Mouse (Mus musculus) CH12.LX (cell line): ENCODE data around the gene Prdx3.

Experiments used
- CHD1 ChIP-seq: IDR thresholded peaks from 2 replicates; pipeline ENCODE4 v1.6.1; 2012; ENCODE audit warnings: low read depth, low read length, improper control_type of control experiment, inconsistent platforms
- CTCF ChIP-seq, 2 experiments: IDR thresholded peaks in 1 of 2; conservative IDR thresholded peaks in 1 of 2; 2 replicates each; pipeline ENCODE4 v1.5.1; 2011 to 2012; ENCODE audit warnings: low read depth in 2 of 2, low read length in 2 of 2, improper control_type of control experiment in 1 of 2, inconsistent platforms in 1 of 2, mild to moderate bottlenecking in 1 of 2, moderate library complexity in 1 of 2
- HCFC1 ChIP-seq: IDR thresholded peaks from 2 replicates; pipeline ENCODE4 v1.6.1; 2012; ENCODE audit warnings: low read depth, mild to moderate bottlenecking, inconsistent platforms, low read length, improper control_type of control experiment
- MAX ChIP-seq: IDR thresholded peaks from 2 replicates; pipeline ENCODE4 v1.6.1; 2011; ENCODE audit warnings: low read length, improper control_type of control experiment
- POLR2A ChIP-seq: IDR thresholded peaks from 2 replicates; pipeline ENCODE4 v1.6.1; 2011; ENCODE audit warnings: low read depth, mild to moderate bottlenecking, improper control_type of control experiment, low read length
- SMC3 ChIP-seq: IDR thresholded peaks from 2 replicates; pipeline ENCODE4 v1.6.1; 2011; ENCODE audit warnings: low read depth, low read length, improper control_type of control experiment
- USF1 ChIP-seq: IDR thresholded peaks from 2 replicates; pipeline ENCODE4 v1.6.1; 2014; ENCODE audit warnings: low read depth, mild to moderate bottlenecking, inconsistent platforms, low read length, improper control_type of control experiment

DNA sequence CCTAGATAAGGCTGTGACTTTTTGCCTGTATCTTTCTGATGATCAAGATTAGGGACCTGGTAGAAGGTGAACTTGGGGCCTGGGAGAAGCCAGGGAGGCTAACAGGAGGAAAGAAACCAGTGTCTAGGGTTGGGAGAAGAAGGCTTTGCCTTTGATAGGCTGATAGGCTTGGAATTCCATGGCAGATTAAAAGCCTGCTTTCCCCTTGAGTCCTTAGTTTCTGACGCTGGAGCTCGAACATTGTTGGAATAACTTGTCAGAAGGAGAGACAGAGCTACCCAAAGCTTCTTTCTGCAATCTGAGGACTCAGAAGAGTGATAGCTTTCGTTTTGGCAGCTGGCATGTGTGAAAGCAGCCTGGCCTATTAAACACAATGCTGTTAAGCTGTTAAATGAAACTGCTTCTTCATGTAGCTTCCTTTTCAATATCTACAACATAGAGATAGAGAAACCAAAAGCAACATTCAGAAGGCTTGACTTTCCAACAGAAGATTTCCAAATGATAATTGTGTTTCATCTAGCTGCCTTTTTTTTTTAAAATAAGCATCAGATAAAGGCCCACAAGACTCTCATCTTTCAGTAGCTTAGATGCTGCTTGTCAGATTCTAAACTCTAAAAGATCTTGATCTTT is 21.0 kb upstream of the Prdx3 start:
- peak; percentile 73 for TF ChIP-seq MAX
- no peak for TF ChIP-seq POLR2A
- no peak for TF ChIP-seq SMC3
- TF ChIP-seq CTCF (conservative IDR thresholded peaks at IDR 0.05 in 1 of 2, IDR thresholded peaks at IDR 0.05 in 1 of 2; ENCODE audit: low read depth in 2 of 2, low read length in 2 of 2) = no peak
- TF ChIP-seq HCFC1 = no peak
- TF ChIP-seq USF1 = no peak
- TF ChIP-seq CHD1 = 0 out of 2 replicates have a peak, but pooled peaks have one; percentile 45
